Mouse (Mus musculus) neural tube, embryonic 15.5 days (tissue): Measurements from ENCODE around the gene Tsacc. TPM values are rescaled to one million over a fixed set of nuclear protein-coding genes. Genes with fewer than 3 reads are reported as not detected.

ENCODE experiments used
- ATAC-seq: fragments of 200-750 bp; cut with Nextera tagmentation; 2 replicates; pipeline ENCODE4 v1.8.0; 2017; ENCODE audit warnings: mild to moderate bottlenecking, moderate TSS enrichment, moderate library complexity; ENCODE audit not compliant: low FRiP score
- H3K27ac ChIP-seq: fragments of 300-500 bp; sonication (generic); replicated peaks from 2 replicates; pipeline ENCODE4 v1.5.1; 2015; ENCODE audit warnings: mild to moderate bottlenecking, inconsistent platforms
- H3K27me3 ChIP-seq: fragments of 300-500 bp; sonication (generic); replicated peaks from 2 replicates; pipeline ENCODE4 v1.6.1; 2015; ENCODE audit warnings: inconsistent platforms
- H3K36me3 ChIP-seq: fragments of 300-500 bp; sonication (generic); 2 replicates; pipeline ENCODE4 v1.6.1; 2015; ENCODE audit warnings: inconsistent platforms
- H3K4me1 ChIP-seq: fragments of 300-500 bp; sonication (generic); 2 replicates; pipeline ENCODE4 v1.6.1; 2015; ENCODE audit warnings: inconsistent platforms
- H3K4me2 ChIP-seq: fragments of 300-500 bp; sonication (generic); 2 replicates; pipeline ENCODE4 v1.6.1; 2015; ENCODE audit warnings: inconsistent platforms, mild to moderate bottlenecking, moderate library complexity
- H3K4me3 ChIP-seq: fragments of 300-500 bp; sonication (generic); replicated peaks from 2 replicates; pipeline ENCODE4 v1.5.1; 2015; ENCODE audit warnings: mild to moderate bottlenecking, inconsistent platforms
- H3K9ac ChIP-seq: fragments of 300-500 bp; sonication (generic); replicated peaks from 2 replicates; pipeline ENCODE4 v1.6.1; 2015; ENCODE audit warnings: mild to moderate bottlenecking, inconsistent platforms
- H3K9me3 ChIP-seq: fragments of 300-500 bp; sonication (generic); replicated peaks from 2 replicates; pipeline ENCODE4 v1.6.1; 2016; ENCODE audit warnings: inconsistent platforms
- WGBS: fragments of 180-500 bp; shearing (Covaris S2); methylation state at CpG from one replicate; pipeline ENCODE4 v1.1.7; 2015; ENCODE audit warnings: mixed read lengths; 5-methylcytosine and 5-hydroxymethylcytosine counted together
- polyA plus RNA-seq: library from polyadenylated mRNA; unstranded; fragments of >200 nt; fragmentation: Nextera tagmentation; extraction: Ambion mirVana; gene quantifications from 2 replicates; pipeline ENCODE4 v1.2.1, GENCODE M21; 2015

Gene Tsacc
- polyA plus RNA-seq, 1 experiment from 2014 or later = 9.5 TPM

GRCm38 (mm10) chr3:88252739-88253138, 44.1 kb downstream of the Tsacc start:
- Histone ChIP-seq H3K27ac (no peak overlapping the region), H3K9ac (no peak overlapping the region), H3K4me2 (no peak overlapping the region), H3K4me3 (no peak overlapping the region), H3K9me3 (no peaks in the 10 kb centered on the region), H3K36me3 (no peaks in the 10 kb centered on the region), H3K4me1 (peaks cover 9% of the 10 kb centered on the region), H3K27me3 (peaks cover 31% of the 10 kb centered on the region)
- ATAC-seq = no peak
- 38% methylated on average over 6 of the region's 6 CpGs for WGBS

- H3K27ac ChIP-seq = no peak overlapping the region
- 71% methylated on average over 11 of the region's 11 CpGs for WGBS
- no peak overlapping the region for H3K4me3 ChIP-seq
- H3K36me3 ChIP-seq = no peaks in the 10 kb centered on the region
- no peak overlapping the region for H3K4me2 ChIP-seq
- H3K27me3 ChIP-seq = peaks cover 10% of the 10 kb centered on the region
- ATAC-seq = no peak
- H3K9me3 ChIP-seq = no peaks in the 10 kb centered on the region
- no peak overlapping the region for H3K9ac ChIP-seq
- peaks cover 3% of the 10 kb centered on the region for H3K4me1 ChIP-seq
Measured at GRCm38 (mm10) chr3:88248406-88248805, 48.4 kb downstream of the Tsacc start.

GRCm38 (mm10) chr3:88247666-88248065, 49.1 kb downstream of the Tsacc start:
- H3K4me1 ChIP-seq = peaks cover 10% of the 10 kb centered on the region
- H3K4me2 ChIP-seq = no peak overlapping the region
- ATAC-seq = no peak
- H3K9ac ChIP-seq = no peak overlapping the region
- no peaks in the 10 kb centered on the region for H3K9me3 ChIP-seq
- H3K36me3 ChIP-seq = no peaks in the 10 kb centered on the region
- peaks cover 2% of the 10 kb centered on the region; the same call in 1 of the 2 replicates for H3K27me3 ChIP-seq
- WGBS = 58% methylated on average over 9 of the region's 9 CpGs
- H3K4me3 ChIP-seq = no peak overlapping the region
- H3K27ac ChIP-seq = no peak overlapping the region

- Histone ChIP-seq H3K27me3 (peaks cover 14% of the 10 kb centered on the region), H3K27ac (no peak overlapping the region), H3K4me3 (no peak overlapping the region), H3K4me1 (peaks cover 25% of the 10 kb centered on the region), H3K9me3 (no peaks in the 10 kb centered on the region), H3K4me2 (no peak overlapping the region), H3K36me3 (no peaks in the 10 kb centered on the region), H3K9ac (no peak overlapping the region)
- 20% methylated on average over 13 of the region's 13 CpGs for WGBS
- ATAC-seq = no peak
Measured at GRCm38 (mm10) chr3:88245811-88246210, 51.0 kb downstream of the Tsacc start.

- no peak overlapping the region for H3K4me2 ChIP-seq
- H3K4me1 ChIP-seq = peaks cover 36% of the 10 kb centered on the region
- H3K4me3 ChIP-seq = no peak overlapping the region
- 0% methylated on average over 2 of the region's 2 CpGs for WGBS
- H3K36me3 ChIP-seq = no peaks in the 10 kb centered on the region
- peaks cover 23% of the 10 kb centered on the region for H3K27me3 ChIP-seq
- ATAC-seq = no peak
- no peak overlapping the region for H3K27ac ChIP-seq
- no peak overlapping the region for H3K9ac ChIP-seq
- no peaks in the 10 kb centered on the region for H3K9me3 ChIP-seq
Measured at GRCm38 (mm10) chr3:88244071-88244470, 52.7 kb downstream of the Tsacc start.

GRCm38 (mm10) chr3:88242531-88242930, 54.3 kb downstream of the Tsacc start:
- Histone ChIP-seq H3K4me3 (no peak overlapping the region), H3K9me3 (no peaks in the 10 kb centered on the region), H3K4me2 (peak overlapping the region; percentile 36), H3K4me1 (peaks cover 51% of the 10 kb centered on the region), H3K9ac (0 out of 2 replicates have a peak overlapping the region, but pooled peaks have one; percentile 23), H3K27me3 (peaks cover 23% of the 10 kb centered on the region), H3K27ac (peak overlapping the region; percentile 70), H3K36me3 (no peaks in the 10 kb centered on the region)
- WGBS = under 1% methylated on average over 13 of the region's 13 CpGs
- ATAC-seq = peak; percentile 51

- H3K4me1 ChIP-seq = peaks cover 64% of the 10 kb centered on the region
- 2% methylated on average over 47 of the region's 48 CpGs for WGBS
- peak overlapping the region; percentile 10 for H3K4me3 ChIP-seq
- peaks cover 23% of the 10 kb centered on the region for H3K27me3 ChIP-seq
- H3K9me3 ChIP-seq = no peaks in the 10 kb centered on the region
- H3K9ac ChIP-seq = peak overlapping the region; percentile 32; the same call in 1 of the 2 replicates
- ATAC-seq = peak; percentile 13; the same call in 1 of the 2 replicates
- no peaks in the 10 kb centered on the region for H3K36me3 ChIP-seq
- peak overlapping the region; percentile 46 for H3K4me2 ChIP-seq
- H3K27ac ChIP-seq = peak overlapping the region; percentile 70
Measured at GRCm38 (mm10) chr3:88241045-88241786, 55.6 kb downstream of the Tsacc start.

GRCm38 (mm10) chr3:88239446-88239845, 57.4 kb downstream of the Tsacc start:
- H3K4me3 ChIP-seq = no peak overlapping the region
- no peaks in the 10 kb centered on the region for H3K36me3 ChIP-seq
- no peak overlapping the region for H3K9ac ChIP-seq
- WGBS = 42% methylated on average over 4 of the region's 4 CpGs
- no peaks in the 10 kb centered on the region for H3K9me3 ChIP-seq
- ATAC-seq = no peak
- H3K27me3 ChIP-seq = peaks cover 23% of the 10 kb centered on the region
- no peak overlapping the region for H3K4me2 ChIP-seq
- peaks cover 69% of the 10 kb centered on the region for H3K4me1 ChIP-seq
- H3K27ac ChIP-seq = peak overlapping the region; percentile 70

GRCm38 (mm10) chr3:88238866-88239391, 57.9 kb downstream of the Tsacc start:
- H3K9me3 ChIP-seq = no peaks in the 10 kb centered on the region
- 19% methylated on average over 8 of the region's 8 CpGs for WGBS
- H3K27ac ChIP-seq = peak overlapping the region; percentile 98
- H3K4me2 ChIP-seq = no peak overlapping the region
- no peak overlapping the region for H3K9ac ChIP-seq
- H3K27me3 ChIP-seq = peaks cover 23% of the 10 kb centered on the region
- ATAC-seq = peak; percentile 70
- no peak overlapping the region for H3K4me3 ChIP-seq
- H3K36me3 ChIP-seq = no peaks in the 10 kb centered on the region
- H3K4me1 ChIP-seq = peaks cover 71% of the 10 kb centered on the region

- peaks cover 70% of the 10 kb centered on the region for H3K4me1 ChIP-seq
- H3K36me3 ChIP-seq = no peaks in the 10 kb centered on the region
- H3K27ac ChIP-seq = peak overlapping the region; percentile 98
- 9% methylated on average over 10 of the region's 10 CpGs for WGBS
- H3K9me3 ChIP-seq = no peaks in the 10 kb centered on the region
- H3K4me3 ChIP-seq = no peak overlapping the region
- H3K27me3 ChIP-seq = peaks cover 23% of the 10 kb centered on the region
- H3K4me2 ChIP-seq = no peak overlapping the region
- no peak overlapping the region for H3K9ac ChIP-seq
- ATAC-seq = no peak
Measured at GRCm38 (mm10) chr3:88237556-88238194, 59.1 kb downstream of the Tsacc start.

- H3K9ac ChIP-seq = no peak overlapping the region
- no peaks in the 10 kb centered on the region for H3K36me3 ChIP-seq
- H3K4me3 ChIP-seq = no peak overlapping the region
- peaks cover 70% of the 10 kb centered on the region for H3K4me1 ChIP-seq
- no peak for ATAC-seq
- H3K27me3 ChIP-seq = peaks cover 21% of the 10 kb centered on the region
- H3K27ac ChIP-seq = peak overlapping the region; percentile 98
- no peaks in the 10 kb centered on the region for H3K9me3 ChIP-seq
- WGBS = 20% methylated on average over 6 of the region's 6 CpGs
- H3K4me2 ChIP-seq = no peak overlapping the region
Measured at GRCm38 (mm10) chr3:88237161-88237555, 59.6 kb downstream of the Tsacc start.

- H3K27me3 ChIP-seq = peaks cover 8% of the 10 kb centered on the region; the same call in 1 of the 2 replicates
- H3K27ac ChIP-seq = peak overlapping the region; percentile 98
- 17% methylated on average over 2 of the region's 2 CpGs for WGBS
- no peak overlapping the region for H3K4me3 ChIP-seq
- peaks cover 72% of the 10 kb centered on the region for H3K4me1 ChIP-seq
- ATAC-seq = no peak
- no peak overlapping the region for H3K4me2 ChIP-seq
- H3K36me3 ChIP-seq = 0 out of 2 replicates have a peak, but pooled peaks cover under 1% of the 10 kb centered on the region
- no peak overlapping the region for H3K9ac ChIP-seq
- H3K9me3 ChIP-seq = no peaks in the 10 kb centered on the region
Measured at GRCm38 (mm10) chr3:88235616-88236015, 61.2 kb downstream of the Tsacc start.
